Mouse (Mus musculus) embryonic facial prominence, embryonic 10.5 days (tissue): ENCODE measurements around the gene Gprc6a. TPM values are rescaled to one million over a fixed set of nuclear protein-coding genes. Genes with fewer than 3 reads are reported as not detected.

Source experiments
- DNase-seq: peaks from one replicate; pipeline ENCODE4 v3.0.0-alpha.2; 2017; ENCODE audit warnings: low spot score
- H3K27ac ChIP-seq: fragments of 300-500 bp; sonication (generic); replicated peaks from 2 replicates; pipeline ENCODE4 v1.5.1; 2016; ENCODE audit warnings: mild to moderate bottlenecking
- H3K27me3 ChIP-seq: fragments of 300-500 bp; sonication (generic); replicated peaks from 2 replicates; pipeline ENCODE4 v1.6.1; 2016; ENCODE audit warnings: low read depth, mild to moderate bottlenecking; ENCODE audit not compliant: poor library complexity, severe bottlenecking
- H3K36me3 ChIP-seq: fragments of 300-500 bp; sonication (generic); replicated peaks from 2 replicates; pipeline ENCODE4 v1.6.1; 2016; ENCODE audit warnings: mild to moderate bottlenecking, moderate library complexity
- H3K4me1 ChIP-seq: fragments of 300-500 bp; sonication (generic); 2 replicates; pipeline ENCODE4 v1.6.1; 2016
- H3K4me3 ChIP-seq: fragments of 300-500 bp; sonication (generic); 2 replicates; pipeline ENCODE4 v1.5.1; 2016; ENCODE audit warnings: mild to moderate bottlenecking, moderate library complexity
- H3K9me3 ChIP-seq: fragments of 300-500 bp; sonication (generic); 2 replicates; pipeline ENCODE4 v1.6.1; 2016; ENCODE audit warnings: mild to moderate bottlenecking
- WGBS: fragments of 180-500 bp; shearing (Covaris S2); methylation state at CpG from one replicate; pipeline ENCODE4 v1.1.7; 2016; 5-methylcytosine and 5-hydroxymethylcytosine counted together
- polyA plus RNA-seq: library from polyadenylated mRNA; unstranded; fragments of >200 nt; fragmentation: Nextera tagmentation; extraction: Ambion mirVana; gene quantifications from 2 replicates; pipeline ENCODE4 v1.2.1, GENCODE M21; 2016

Gprc6a gene
- polyA plus RNA-seq, 1 experiment from 2014 or later, result 0.10 TPM

DNA sequence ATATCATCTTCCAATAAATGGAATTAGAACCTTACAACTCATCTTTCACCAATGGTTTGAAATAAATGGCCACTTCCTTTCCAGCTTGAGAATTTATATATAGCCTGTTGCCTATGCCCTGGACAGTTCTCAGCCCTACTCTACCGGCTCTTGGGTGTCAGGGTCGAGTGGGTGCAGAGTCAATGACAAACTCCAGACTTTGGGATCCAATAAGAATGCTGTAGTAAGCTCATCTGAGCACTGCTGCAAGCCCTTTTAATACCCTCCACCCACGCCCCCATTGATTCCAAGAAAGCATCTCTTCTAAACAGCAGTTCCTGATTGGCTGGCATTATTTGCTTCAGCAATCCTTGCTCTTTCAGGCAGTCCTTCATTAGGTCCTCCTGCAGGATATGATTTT lies 17.8 kb downstream of the Gprc6a start:
- Histone ChIP-seq H3K9me3 (no peaks in the 10 kb centered on the region), H3K36me3 (no peaks in the 10 kb centered on the region), H3K27me3 (no peaks in the 10 kb centered on the region), H3K4me1 (no peaks in the 10 kb centered on the region), H3K27ac (no peak overlapping the region), H3K4me3 (no peak overlapping the region)
- 82% methylated on average over 3 of the region's 3 CpGs for WGBS
- DNase-seq, result no peak

- WGBS, result 77% methylated on average over 9 of the region's 9 CpGs
- no peaks in the 10 kb centered on the region for H3K36me3 ChIP-seq
- no peaks in the 10 kb centered on the region for H3K27me3 ChIP-seq
- H3K4me1 ChIP-seq, result no peaks in the 10 kb centered on the region
- H3K9me3 ChIP-seq, result no peaks in the 10 kb centered on the region
- no peak overlapping the region for H3K4me3 ChIP-seq
- no peak overlapping the region for H3K27ac ChIP-seq
- no peak for DNase-seq
Measured at GRCm38 (mm10) chr10:51611969-51612682, 19.1 kb downstream of the Gprc6a start.

GRCm38 (mm10) chr10:51609741-51610425 lies 21.4 kb downstream of the Gprc6a start:
- no peaks in the 10 kb centered on the region for H3K4me1 ChIP-seq
- no peaks in the 10 kb centered on the region for H3K27me3 ChIP-seq
- no peaks in the 10 kb centered on the region for H3K36me3 ChIP-seq
- no peak for DNase-seq
- H3K4me3 ChIP-seq, result no peak overlapping the region
- WGBS, result 75% methylated on average over 4 of the region's 4 CpGs
- H3K27ac ChIP-seq, result no peak overlapping the region
- H3K9me3 ChIP-seq, result no peaks in the 10 kb centered on the region

GRCm38 (mm10) chr10:51596928-51597635 lies 34.2 kb downstream of the Gprc6a start:
- 84% methylated on average over 9 of the region's 9 CpGs for WGBS
- Histone ChIP-seq H3K36me3 (no peaks in the 10 kb centered on the region), H3K4me3 (no peak overlapping the region), H3K9me3 (no peaks in the 10 kb centered on the region), H3K27me3 (no peaks in the 10 kb centered on the region), H3K27ac (no peak overlapping the region), H3K4me1 (no peaks in the 10 kb centered on the region)
- no peak for DNase-seq

DNA sequence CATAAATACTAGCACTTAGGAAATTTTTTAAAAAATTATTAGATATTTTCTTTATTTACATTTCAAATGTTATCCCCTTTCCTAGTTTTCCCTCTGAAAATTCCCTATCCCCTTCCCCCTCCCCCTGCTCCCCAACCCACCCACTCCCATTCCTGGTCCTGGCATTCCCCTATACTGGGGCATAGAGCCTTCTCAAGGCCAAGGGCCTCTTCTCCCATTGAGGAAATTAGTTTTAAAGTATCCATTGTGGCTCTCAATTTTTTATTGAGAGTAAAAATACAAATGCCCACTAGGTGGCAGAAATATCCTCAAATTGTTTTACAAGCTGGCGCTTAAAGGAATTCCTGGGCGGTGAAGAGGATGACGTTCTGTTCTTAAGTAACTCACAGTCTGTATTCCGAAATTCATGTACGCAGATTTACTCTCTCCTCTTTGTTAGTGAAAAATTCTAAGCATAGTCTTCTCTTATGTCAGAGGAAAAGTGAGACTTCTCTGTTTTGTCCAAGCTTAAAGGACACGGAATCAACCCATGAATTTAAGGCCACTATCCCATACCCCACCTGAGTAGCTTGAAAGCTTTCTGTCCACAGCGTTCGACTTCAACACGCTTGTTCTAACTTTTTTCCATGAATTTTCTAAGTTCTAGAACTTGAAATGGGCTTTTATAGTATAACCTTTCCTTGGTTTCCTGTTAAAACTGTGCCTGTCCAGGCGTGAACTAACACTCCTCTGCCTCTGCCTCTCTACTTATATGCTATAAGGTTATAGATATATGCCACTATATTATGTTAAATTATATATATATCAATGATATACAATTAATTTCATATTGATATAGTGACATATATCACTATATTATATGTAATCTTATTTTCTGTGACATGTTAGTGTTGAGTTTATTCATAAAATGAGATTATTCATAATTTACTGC lies 36.0 kb downstream of the Gprc6a start:
- 44% methylated on average over 10 of the region's 10 CpGs for WGBS
- no peak overlapping the region for H3K27ac ChIP-seq
- DNase-seq, result no peak
- H3K9me3 ChIP-seq, result no peaks in the 10 kb centered on the region
- H3K27me3 ChIP-seq, result peaks cover 14% of the 10 kb centered on the region
- peaks cover 2% of the 10 kb centered on the region for H3K4me1 ChIP-seq
- H3K4me3 ChIP-seq, result no peak overlapping the region
- H3K36me3 ChIP-seq, result no peaks in the 10 kb centered on the region

GRCm38 (mm10) chr10:51591574-51591973 lies 39.7 kb downstream of the Gprc6a start:
- Histone ChIP-seq H3K27ac (no peak overlapping the region), H3K27me3 (peaks cover 28% of the 10 kb centered on the region), H3K4me1 (peaks cover 9% of the 10 kb centered on the region), H3K9me3 (no peaks in the 10 kb centered on the region), H3K4me3 (no peak overlapping the region), H3K36me3 (no peaks in the 10 kb centered on the region)
- DNase-seq, result no peak
- 90% methylated on average over 2 of the region's 2 CpGs for WGBS

- no peak within 1 kb of the TSS; the same call in 1 of the 2 replicates for H3K27ac ChIP-seq
- DNase-seq, result peak; percentile 52
- H3K4me3 ChIP-seq, result peak within 1 kb of the TSS; percentile 56
- H3K4me1 ChIP-seq, result peaks cover 9% of the 10 kb centered on the region
- no peaks in the 10 kb centered on the region for H3K36me3 ChIP-seq
- no peaks in the 10 kb centered on the region for H3K9me3 ChIP-seq
- peaks cover 28% of the 10 kb centered on the region for H3K27me3 ChIP-seq
- WGBS, result 2% methylated on average over 19 of the region's 19 CpGs
Measured at GRCm38 (mm10) chr10:51590139-51590574, 41.1 kb downstream of the Gprc6a start, which contains the start of gene Fam162b. TSS of gene Fam162b (minus strand) at chr10:51590517.

DNA sequence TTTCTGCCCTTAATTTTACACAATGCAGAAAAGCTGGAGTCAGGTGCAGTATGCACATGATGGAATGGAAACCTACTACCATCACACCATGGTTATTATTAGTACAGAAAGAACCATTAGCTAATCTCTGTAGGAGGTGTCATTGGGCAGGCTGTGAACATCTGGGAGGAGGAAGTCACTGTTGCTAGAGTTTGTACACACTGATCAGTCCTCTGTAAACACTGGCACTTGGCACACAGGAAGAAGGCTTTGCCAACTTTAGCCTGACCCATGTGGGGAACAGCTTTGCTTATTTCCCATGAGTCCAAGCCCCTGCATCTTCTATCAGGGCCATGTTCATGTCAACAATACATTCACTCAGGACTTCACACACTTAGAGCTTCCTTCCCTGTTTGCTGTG lies 46.3 kb downstream of the Gprc6a start:
- no peak for DNase-seq

GRCm38 (mm10) chr10:51584378-51584777 lies 46.9 kb downstream of the Gprc6a start:
- 70% methylated on average over 1 of the region's 1 CpGs for WGBS
- H3K36me3 ChIP-seq, result no peaks in the 10 kb centered on the region
- no peaks in the 10 kb centered on the region for H3K4me1 ChIP-seq
- H3K27me3 ChIP-seq, result peaks cover 5% of the 10 kb centered on the region
- no peaks in the 10 kb centered on the region for H3K9me3 ChIP-seq
- H3K27ac ChIP-seq, result no peak overlapping the region
- no peak overlapping the region for H3K4me3 ChIP-seq
- DNase-seq, result no peak

More for the DNA sequence above, 46.3 kb downstream of the Gprc6a start:
- Histone ChIP-seq H3K9me3 (no peaks in the 10 kb centered on the region), H3K4me1 (peaks cover 4% of the 10 kb centered on the region; the same call in 1 of the 2 replicates), H3K27ac (no peak overlapping the region), H3K27me3 (peaks cover 11% of the 10 kb centered on the region), H3K4me3 (no peak overlapping the region), H3K36me3 (no peaks in the 10 kb centered on the region)

DNA sequence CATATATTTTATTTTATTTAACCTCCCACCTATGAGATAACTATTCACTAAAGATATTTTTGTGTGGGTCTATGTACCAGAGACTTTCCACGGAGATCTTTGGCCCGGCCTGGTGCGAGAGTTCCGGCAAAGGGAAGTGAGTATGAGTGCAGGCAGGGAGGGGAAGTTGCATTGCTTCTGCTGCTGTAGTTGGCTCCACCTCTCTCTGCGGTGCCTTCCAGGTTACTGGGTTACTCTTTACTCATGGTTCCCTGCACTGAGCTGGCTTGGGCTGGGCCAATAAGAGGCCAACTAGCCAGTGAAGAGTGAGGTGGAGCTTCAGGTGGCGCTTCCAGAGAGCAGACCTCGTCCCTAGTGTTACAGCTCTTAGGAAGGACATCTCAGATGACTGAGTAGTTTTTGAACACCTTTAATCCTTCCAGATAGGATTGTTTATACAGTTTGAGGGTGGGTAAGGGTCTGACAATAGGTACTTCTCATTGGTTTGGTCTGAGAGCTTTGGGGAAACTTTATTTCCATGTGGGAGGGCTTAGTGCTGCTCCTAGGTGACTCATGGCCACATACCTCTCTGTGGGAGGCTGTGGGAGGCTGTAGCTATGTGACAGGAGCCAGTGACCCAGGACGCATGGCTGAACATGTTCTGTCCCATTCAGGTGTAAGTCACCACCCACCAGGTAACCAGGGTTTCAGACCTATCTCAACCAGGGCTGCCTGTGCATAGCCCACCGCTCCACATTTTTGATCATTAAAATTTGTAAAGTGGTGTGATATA lies 59.9 kb downstream of the Gprc6a start:
- H3K4me3 ChIP-seq, result no peak overlapping the region
- no peak overlapping the region for H3K27ac ChIP-seq
- H3K4me1 ChIP-seq, result no peaks in the 10 kb centered on the region
- H3K9me3 ChIP-seq, result no peaks in the 10 kb centered on the region
- WGBS, result 80% methylated on average over 9 of the region's 9 CpGs
- DNase-seq, result no peak
- no peaks in the 10 kb centered on the region for H3K36me3 ChIP-seq
- no peaks in the 10 kb centered on the region for H3K27me3 ChIP-seq
